Mouse (Mus musculus) cerebellum, adult 2 months (tissue): ENCODE measurements around the gene Fam222a.

Experiments used
- CTCF ChIP-seq: fragments of 200-500 bp; IDR thresholded peaks from 2 replicates; pipeline ENCODE4 v1.5.1; 2011; ENCODE audit warnings: low read depth, mild to moderate bottlenecking, control low read depth, low read length, moderate library complexity, borderline replicate concordance; ENCODE audit not compliant: insufficient read depth
- POLR2A ChIP-seq: fragments of 200-500 bp; IDR thresholded peaks from 2 replicates; pipeline ENCODE4 v1.6.1; 2011; ENCODE audit warnings: low read length, control low read depth, borderline replicate concordance; ENCODE audit not compliant: insufficient read depth

- TF ChIP-seq CTCF (no peak), POLR2A (no peak)
These were observed 73.0 kb downstream of the Fam222a start for GRCm38 (mm10) chr5:114640809-114641208.
